Mouse (Mus musculus): ENCODE measurements around the gene Stard13.

Stard13 gene

GRCm38 (mm10) chr5:151020031-151020820, 213.4 kb downstream of the Stard13 start:
- ATAC-seq (ENCODE audit: low TSS enrichment), result peak; percentile 28

- ATAC-seq (ENCODE audit: low TSS enrichment), result no peak
Measured at GRCm38 (mm10) chr5:151018959-151019358, 214.7 kb downstream of the Stard13 start.

- ATAC-seq (ENCODE audit: low TSS enrichment), result no peak
Measured at GRCm38 (mm10) chr5:151018450-151018849, 215.2 kb downstream of the Stard13 start.

GRCm38 (mm10) chr5:151004216-151004755, 229.3 kb downstream of the Stard13 start:
- ATAC-seq (ENCODE audit: low TSS enrichment), result no peak

GRCm38 (mm10) chr5:151002051-151002450, 231.6 kb downstream of the Stard13 start:
- ATAC-seq (ENCODE audit: low TSS enrichment), result no peak

GRCm38 (mm10) chr5:151001111-151001510, 232.5 kb downstream of the Stard13 start:
- ATAC-seq (ENCODE audit: low TSS enrichment), result no peak

GRCm38 (mm10) chr5:150996586-150996985, 237.1 kb downstream of the Stard13 start:
- ATAC-seq (ENCODE audit: low TSS enrichment), result peak; percentile 95

GRCm38 (mm10) chr5:150994096-150994495, 239.5 kb downstream of the Stard13 start:
- no peak for ATAC-seq (ENCODE audit: low TSS enrichment)
